Mouse (Mus musculus) adrenal gland, postnatal 10 days (tissue): ENCODE measurements at regions not wholly inside any gene's neighbourhood (a gene's known extent, or its start where the extent isn't known, plus 50 kb on each side); places are given as distances from the start of the nearest gene placed in this dataset.
"Not testable (repeated sequence)": the region's sequence is repeated elsewhere in the genome, so short reads cannot be mapped to it uniquely, and the experiment has no call there.

ENCODE experiments used
- DNase-seq: peaks from one replicate; pipeline ENCODE4 v3.0.0; 2021; ENCODE audit warnings: mixed read lengths

GRCm38 (mm10) chr6:82143496-82143895, 102.7 kb downstream of the Eva1a start:
- DNase-seq: no peak

GRCm38 (mm10) chr6:82150051-82150450, 109.2 kb downstream of the Eva1a start:
- no peak for DNase-seq

- no peak for DNase-seq
Observed at GRCm38 (mm10) chr6:82170349-82171080, 129.7 kb downstream of the Eva1a start.

- DNase-seq: no peak
Observed at GRCm38 (mm10) chr6:82174943-82175342, 134.1 kb downstream of the Eva1a start.

GRCm38 (mm10) chr6:82200130-82200529, 159.3 kb downstream of the Eva1a start:
- no peak for DNase-seq

GRCm38 (mm10) chr6:82204821-82205566, 164.2 kb downstream of the Eva1a start:
- DNase-seq: no peak

- DNase-seq: no peak
Observed at GRCm38 (mm10) chr6:82237834-82238233, 164.3 kb upstream of the Tacr1 start.

- DNase-seq: no peak
Observed at GRCm38 (mm10) chr6:82240584-82241245, 161.4 kb upstream of the Tacr1 start.

- not testable (repeated sequence) for DNase-seq
Observed at GRCm38 (mm10) chr6:82247652-82248051, 154.5 kb upstream of the Tacr1 start.

- no peak for DNase-seq
Observed at GRCm38 (mm10) chr6:82284494-82284893, 117.6 kb upstream of the Tacr1 start.

- DNase-seq: no peak
Observed at GRCm38 (mm10) chr6:82285233-82285632, 116.9 kb upstream of the Tacr1 start.

GRCm38 (mm10) chr6:82293507-82293906, 108.6 kb upstream of the Tacr1 start:
- DNase-seq: peak; percentile 7

GRCm38 (mm10) chr6:82296673-82297328, 105.3 kb upstream of the Tacr1 start:
- no peak for DNase-seq

- not testable (repeated sequence) for DNase-seq
Observed at GRCm38 (mm10) chr6:82302241-82302640, 99.9 kb upstream of the Tacr1 start.

GRCm38 (mm10) chr6:82313691-82314090, 88.4 kb upstream of the Tacr1 start:
- no peak for DNase-seq
